Mouse (Mus musculus) T-cell, adult 2 months (primary cell): ENCODE measurements around the gene Gm21863.
"Not testable (repeated sequence)": the region's sequence is repeated elsewhere in the genome, so short reads cannot be mapped to it uniquely, and the experiment has no call there.

Source experiments
- DNase-seq: peaks from one replicate; pipeline ENCODE4 v3.0.0; 2022; ENCODE audit warnings: low spot score

The Gm21863 gene

DNA sequence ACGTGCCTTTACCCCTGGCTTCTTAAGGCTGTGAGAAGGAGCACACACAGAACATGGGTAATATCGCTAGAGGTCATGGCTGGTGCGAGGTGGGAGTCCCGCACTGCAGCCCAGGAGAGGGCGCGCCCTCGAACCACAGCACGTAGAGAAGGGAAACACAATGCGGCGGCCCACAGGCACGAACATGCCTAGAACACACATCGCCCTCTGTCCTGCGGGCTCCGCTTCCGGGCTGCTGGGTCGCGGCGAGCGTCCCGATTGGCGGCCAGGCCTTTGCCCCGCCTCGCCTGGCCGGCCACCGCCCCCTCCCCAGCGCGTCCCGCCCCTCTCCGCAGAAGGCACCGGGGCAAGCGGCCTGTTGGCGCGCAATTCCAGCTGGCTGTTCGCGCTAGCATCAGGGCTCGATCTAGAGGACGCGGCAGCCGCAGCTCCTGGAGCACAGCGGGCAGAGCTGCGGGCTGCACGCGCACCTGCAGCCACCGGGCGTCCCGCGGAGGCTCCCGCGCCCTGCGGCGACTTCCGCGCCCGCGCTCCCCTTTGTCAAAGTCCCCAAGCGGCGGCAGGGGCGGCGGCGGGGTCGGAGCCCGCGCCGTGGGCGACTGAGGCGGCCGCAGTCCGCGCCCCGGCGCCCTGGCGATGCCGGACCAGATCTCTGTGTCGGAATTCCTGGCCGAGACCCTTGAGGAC lies at the start of gene Gm21863:
Gene Gm21863 (plus strand): TSS at position 637 of the 687 bp plus-strand sequence.
- DNase-seq: not testable (repeated sequence)

DNA sequence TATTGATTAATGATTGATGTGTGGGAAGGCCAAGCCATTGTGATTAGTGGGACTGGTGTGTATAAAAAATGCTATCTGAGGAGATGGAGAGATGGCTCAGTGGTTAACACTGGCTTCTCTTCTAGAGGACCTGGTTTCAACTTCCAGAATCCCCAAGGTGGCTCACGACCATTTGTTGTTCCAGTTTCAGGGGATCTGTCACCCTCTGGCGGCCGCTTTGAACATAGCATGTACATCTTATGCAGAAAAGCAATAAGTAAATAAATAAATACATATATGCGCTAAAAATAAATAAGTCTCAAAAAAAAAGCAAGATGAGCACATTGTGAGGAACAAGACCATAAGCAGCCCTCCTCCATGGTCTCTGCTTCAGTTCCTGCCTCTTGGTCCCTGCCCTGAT lies 26.3 kb upstream of the Gm21863 start:
- DNase-seq: not testable (repeated sequence)
